ENCODE assay signal across 14 mouse cellular contexts in the genomic region with DNA sequence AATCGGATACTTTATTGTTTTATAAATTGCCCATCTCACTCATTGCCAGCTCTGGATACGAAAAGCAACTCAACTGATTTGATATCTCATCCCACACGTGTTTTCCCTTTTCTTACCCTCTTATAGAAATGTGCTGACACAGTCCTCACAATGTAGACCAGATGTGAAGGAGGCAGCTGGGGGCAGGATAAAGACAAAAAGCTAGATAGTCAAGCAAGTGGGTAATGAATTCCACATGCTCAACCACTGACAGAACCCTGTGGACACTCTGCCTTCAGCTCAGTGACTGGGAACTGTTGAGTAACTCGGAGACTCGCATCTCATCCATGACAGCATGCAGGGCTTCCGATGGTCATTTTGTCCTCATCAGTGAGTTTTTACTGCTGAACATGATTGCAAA.
DNase-seq lines count a peak whose midpoint lies in the region; ATAC-seq and TF ChIP-seq lines count a peak whose summit lies in the region.
"Had no signal": no experiment of that assay in that cellular context is flagged by ENCODE, and none has a peak within 500 bp of the region (broad histone marks: within the 10 kb centered on the region; RNA-seq: fewer than 3 reads in every experiment).

No protein-coding gene starts in this region.

- no peaks in the 10 kb centered on the region for H3K27me3 ChIP-seq in hindbrain, embryonic 11.5 days (ENCODE audit: control insufficient read depth, insufficient read depth, low read length)
- no peaks in the 10 kb centered on the region for H3K27me3 ChIP-seq in hindbrain, embryonic 14.5 days (ENCODE audit: control insufficient read depth, insufficient read depth, low read length)
- no peaks in the 10 kb centered on the region for H3K27me3 ChIP-seq in neural tube, embryonic 11.5 days (ENCODE audit: control insufficient read depth, insufficient read depth, low read length)
- no peaks in the 10 kb centered on the region for H3K27me3 ChIP-seq in intestine, postnatal 0 days (replicated peaks; ENCODE audit: control insufficient read depth, insufficient read depth, low read length)

- H3K4me3 ChIP-seq in hindbrain, embryonic 11.5 days (ENCODE audit: low read depth, low read length) = no peak overlapping the region
- no peak overlapping the region for H3K4me3 ChIP-seq in hindbrain, embryonic 14.5 days (replicated peaks; ENCODE audit: low read length)
- no peak overlapping the region for H3K4me3 ChIP-seq in neural tube, embryonic 11.5 days (ENCODE audit: low read depth, low read length)
- no peak overlapping the region for H3K4me3 ChIP-seq in intestine, postnatal 0 days (ENCODE audit: low read depth, low read length)
- H3K4me3 ChIP-seq: heart, adult 2 months had no signal

- H3K27ac ChIP-seq in hindbrain, embryonic 11.5 days (ENCODE audit: low read depth, low read length) = no peak overlapping the region
- no peak overlapping the region for H3K27ac ChIP-seq in hindbrain, embryonic 14.5 days
- H3K27ac ChIP-seq in neural tube, embryonic 11.5 days (ENCODE audit: low read depth, low read length) = no peak overlapping the region
- H3K27ac ChIP-seq in intestine, postnatal 0 days (ENCODE audit: low read depth, low read length) = no peak overlapping the region
- H3K27ac ChIP-seq: heart, adult 2 months; kidney, postnatal 0 days had no signal

- no peak for TF ChIP-seq CTCF in intestine, postnatal 0 days (IDR thresholded peaks at IDR 0.05; ENCODE audit: low read depth)

- H3K36me3 ChIP-seq in hindbrain, embryonic 11.5 days (ENCODE audit: control insufficient read depth, insufficient read depth, low read length) = no peaks in the 10 kb centered on the region
- no peaks in the 10 kb centered on the region for H3K36me3 ChIP-seq in hindbrain, embryonic 14.5 days (replicated peaks; ENCODE audit: control insufficient read depth, insufficient read depth)
- no peaks in the 10 kb centered on the region for H3K36me3 ChIP-seq in neural tube, embryonic 11.5 days (ENCODE audit: control insufficient read depth, insufficient read depth, low read length)
- H3K36me3 ChIP-seq in intestine, postnatal 0 days (ENCODE audit: control insufficient read depth, insufficient read depth) = no peaks in the 10 kb centered on the region

- WGBS in hindbrain, embryonic 11.5 days = 66% methylated on average over 6 of the region's 6 CpGs
- 82% methylated on average over 6 of the region's 6 CpGs for WGBS in hindbrain, embryonic 14.5 days
- 62% methylated on average over 6 of the region's 6 CpGs for WGBS in neural tube, embryonic 11.5 days
- WGBS in intestine, postnatal 0 days = 85% methylated on average over 6 of the region's 6 CpGs

- H3K9me3 ChIP-seq in hindbrain, embryonic 11.5 days (ENCODE audit: control insufficient read depth, low read length) = no peaks in the 10 kb centered on the region
- no peaks in the 10 kb centered on the region for H3K9me3 ChIP-seq in hindbrain, embryonic 14.5 days (ENCODE audit: control insufficient read depth, low read length)
- H3K9me3 ChIP-seq in neural tube, embryonic 11.5 days (ENCODE audit: control insufficient read depth, low read length) = no peaks in the 10 kb centered on the region
- H3K9me3 ChIP-seq in intestine, postnatal 0 days (ENCODE audit: control insufficient read depth) = no peaks in the 10 kb centered on the region

- no peaks in the 10 kb centered on the region for H3K4me1 ChIP-seq in hindbrain, embryonic 11.5 days (replicated peaks; ENCODE audit: control insufficient read depth, insufficient read depth, low read length)
- H3K4me1 ChIP-seq in hindbrain, embryonic 14.5 days (replicated peaks; ENCODE audit: control insufficient read depth, insufficient read depth, low read length) = no peaks in the 10 kb centered on the region
- no peaks in the 10 kb centered on the region for H3K4me1 ChIP-seq in neural tube, embryonic 11.5 days (ENCODE audit: control insufficient read depth, insufficient read depth, low read length)
- H3K4me1 ChIP-seq in intestine, postnatal 0 days (replicated peaks; ENCODE audit: control insufficient read depth, insufficient read depth, low read length) = no peaks in the 10 kb centered on the region

- intact Hi-C loops in left cerebral cortex, postnatal 36 days (cut with DNase I) = no loop called here

- no peak overlapping the region for H3K9ac ChIP-seq in hindbrain, embryonic 11.5 days (ENCODE audit: low read depth, low read length)
- H3K9ac ChIP-seq in hindbrain, embryonic 14.5 days = no peak overlapping the region
- no peak overlapping the region for H3K9ac ChIP-seq in neural tube, embryonic 11.5 days (ENCODE audit: low read length)
- no peak overlapping the region for H3K9ac ChIP-seq in intestine, postnatal 0 days (ENCODE audit: low read depth, low read length)
- H3K9ac ChIP-seq: lung, embryonic 14.5 days had no signal

- DNase-seq in hindbrain, embryonic 11.5 days (ENCODE audit: low spot score) = peak; percentile 21
- DNase-seq in hindbrain, embryonic 14.5 days (ENCODE audit: low spot score) = no peak
- DNase-seq in embryo, embryonic 11 days = peak; percentile 77
- DNase-seq in fibroblast of lung, adult 2 months (ENCODE audit: low read depth) = peak; percentile 9
- DNase-seq in neural tube, embryonic 11.5 days (ENCODE audit: low spot score) = peak; percentile 19
- no peak for DNase-seq in right cerebral cortex, postnatal 10 days (ENCODE audit: low spot score in 2 of 2)
- DNase-seq in left cerebral cortex, postnatal 36 days (ENCODE audit: low spot score in 2 of 2) = no peak
- DNase-seq: cerebellum, adult 11-12 months; liver; lung, embryonic 14.5 days; right cerebral cortex, postnatal 25 days had no signal

- no peak overlapping the region for H3K4me2 ChIP-seq in hindbrain, embryonic 11.5 days (replicated peaks; ENCODE audit: low read depth, low read length)
- no peak overlapping the region for H3K4me2 ChIP-seq in hindbrain, embryonic 14.5 days (replicated peaks)
- H3K4me2 ChIP-seq in neural tube, embryonic 11.5 days (ENCODE audit: low read depth) = no peak overlapping the region
- H3K4me2 ChIP-seq in intestine, postnatal 0 days (replicated peaks; ENCODE audit: low read depth) = no peak overlapping the region
- H3K4me2 ChIP-seq: lung, embryonic 14.5 days had no signal

- ATAC-seq in hindbrain, embryonic 11.5 days (ENCODE audit: low FRiP score) = no peak
- no peak for ATAC-seq in hindbrain, embryonic 14.5 days (ENCODE audit: low FRiP score)
- no peak for ATAC-seq in neural tube, embryonic 11.5 days (ENCODE audit: insufficient read depth, low FRiP score, low TSS enrichment)
- no peak for ATAC-seq in intestine, postnatal 0 days

Comparison
In these comparisons a context has a peak if more than half of its experiments do, and no peak if none do; other contexts are left out.
1. DNase-seq: peak in hindbrain, embryonic 11.5 days (single experiment), embryo, embryonic 11 days (single experiment), fibroblast of lung, adult 2 months (single experiment) and neural tube, embryonic 11.5 days (single experiment); none in hindbrain, embryonic 14.5 days (single experiment), right cerebral cortex, postnatal 10 days (0 of 2) and left cerebral cortex, postnatal 36 days (0 of 2).